Mouse (Mus musculus) MN1 (cell line): Measurements from ENCODE around the gene Rpap2.

Experiments used
- DNase-seq: peaks from one replicate; pipeline ENCODE4 v3.0.0-alpha.2; 2016; ENCODE audit warnings: low spot score

The Rpap2 gene

GRCm38 (mm10) chr5:107687592-107688498 lies 90.7 kb downstream of the Rpap2 start:
- DNase-seq: peak; percentile 85

GRCm38 (mm10) chr5:107688499-107688866 lies 91.3 kb downstream of the Rpap2 start:
- no peak for DNase-seq

- no peak for DNase-seq
Measured at GRCm38 (mm10) chr5:107695019-107695418, 97.8 kb downstream of the Rpap2 start.

- no peak for DNase-seq
Measured at GRCm38 (mm10) chr5:107698888-107699287, 101.7 kb downstream of the Rpap2 start.

GRCm38 (mm10) chr5:107700873-107701272 lies 103.7 kb downstream of the Rpap2 start:
- no peak for DNase-seq

GRCm38 (mm10) chr5:107701658-107702057 lies 104.5 kb downstream of the Rpap2 start:
- no peak for DNase-seq

- no peak for DNase-seq
Measured at GRCm38 (mm10) chr5:107703207-107703763, 106.1 kb downstream of the Rpap2 start.

- no peak for DNase-seq
Measured at GRCm38 (mm10) chr5:107705756-107706155, 108.6 kb downstream of the Rpap2 start.

GRCm38 (mm10) chr5:107706262-107706661 lies 109.1 kb downstream of the Rpap2 start:
- DNase-seq: no peak

GRCm38 (mm10) chr5:107708124-107708797 lies 111.1 kb downstream of the Rpap2 start:
- DNase-seq: no peak
